Mouse (Mus musculus) urinary bladder, postnatal 4 days (tissue): ENCODE measurements around the gene Tnfrsf13c.

Source experiments
- DNase-seq, 2 experiments: peaks; one replicate each; pipeline ENCODE4 v3.0.0; 2021 to 2022; ENCODE audit warnings: low spot score in 2 of 2

The Tnfrsf13c gene

DNA sequence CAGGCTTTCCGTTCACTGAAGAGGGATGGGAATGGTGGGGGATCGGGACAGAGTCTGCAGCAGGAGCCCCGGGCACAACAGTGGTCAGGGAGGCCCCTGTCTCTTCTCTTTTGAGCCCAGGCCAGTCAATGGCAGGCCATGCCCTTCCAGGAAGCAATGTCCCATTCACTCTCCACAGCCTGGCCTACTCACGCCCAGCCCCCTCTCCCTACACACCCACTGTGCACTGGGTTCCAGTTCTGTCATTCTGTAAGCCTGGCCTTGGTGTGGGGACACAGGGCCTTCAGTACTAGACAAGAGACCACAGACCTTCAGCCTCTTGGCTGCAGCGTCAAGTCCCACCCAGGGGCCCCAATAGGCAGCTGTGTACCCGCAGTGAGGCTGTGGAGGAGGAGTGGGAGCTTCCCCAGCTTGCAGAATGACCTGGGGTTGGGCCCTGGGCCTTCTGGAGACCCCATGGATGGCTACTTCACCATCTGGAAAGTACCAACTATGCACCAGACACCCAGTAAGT, 6.0 kb upstream of the Tnfrsf13c start:
- DNase-seq, result no peak

DNA sequence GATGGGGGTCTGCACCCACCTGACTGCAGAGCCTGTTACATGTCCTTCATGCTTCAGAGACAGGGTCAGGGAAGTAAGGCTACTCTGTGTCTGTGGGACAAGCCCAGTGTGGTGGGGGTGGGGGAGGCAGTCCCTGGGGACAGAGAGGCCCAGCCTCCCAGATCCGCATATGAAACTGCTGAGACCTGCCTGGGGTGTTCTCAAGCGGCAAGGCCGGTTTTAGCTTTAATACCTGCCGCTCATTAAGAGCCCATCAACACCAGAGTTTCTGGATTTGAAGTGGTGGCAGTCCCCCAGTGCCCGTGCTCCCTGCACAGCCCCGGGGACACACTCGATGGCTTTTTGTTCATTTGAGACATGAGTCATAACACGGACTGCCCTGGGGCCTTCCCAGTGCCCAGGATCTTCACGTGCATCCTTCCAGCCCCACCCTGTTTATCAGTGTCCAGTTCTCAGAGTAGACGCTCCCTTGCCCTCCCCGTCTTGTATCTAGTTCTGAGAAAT, 5.4 kb upstream of the Tnfrsf13c start:
- no peak for DNase-seq

DNA sequence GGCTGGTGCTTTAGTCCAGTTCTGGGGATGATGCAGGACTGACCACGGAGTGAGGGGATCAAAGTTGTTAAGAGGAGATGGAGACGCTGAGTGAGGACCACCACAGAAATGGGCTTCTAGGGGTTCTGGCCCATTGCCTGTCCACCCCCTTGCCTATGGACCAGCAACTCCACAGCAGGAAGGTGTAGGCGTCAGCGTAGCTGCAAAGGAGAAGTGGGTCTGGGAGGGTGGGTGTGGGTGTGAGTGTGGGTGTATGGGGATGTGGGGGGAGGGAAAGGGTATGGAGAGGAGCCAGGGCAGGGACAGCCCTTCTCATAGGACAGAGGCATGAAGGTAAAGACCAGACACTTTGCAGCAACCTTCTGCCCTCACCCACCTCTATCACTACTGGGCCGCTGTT, 1.6 kb upstream of the Tnfrsf13c start:
- DNase-seq, result no peak

GRCm38 (mm10) chr15:82224602-82225215, 540 bp upstream of the Tnfrsf13c start:
- DNase-seq, result no peak

- DNase-seq, result no peak
Measured at GRCm38 (mm10) chr15:82223251-82223650, 918 bp downstream of the Tnfrsf13c start.

DNA sequence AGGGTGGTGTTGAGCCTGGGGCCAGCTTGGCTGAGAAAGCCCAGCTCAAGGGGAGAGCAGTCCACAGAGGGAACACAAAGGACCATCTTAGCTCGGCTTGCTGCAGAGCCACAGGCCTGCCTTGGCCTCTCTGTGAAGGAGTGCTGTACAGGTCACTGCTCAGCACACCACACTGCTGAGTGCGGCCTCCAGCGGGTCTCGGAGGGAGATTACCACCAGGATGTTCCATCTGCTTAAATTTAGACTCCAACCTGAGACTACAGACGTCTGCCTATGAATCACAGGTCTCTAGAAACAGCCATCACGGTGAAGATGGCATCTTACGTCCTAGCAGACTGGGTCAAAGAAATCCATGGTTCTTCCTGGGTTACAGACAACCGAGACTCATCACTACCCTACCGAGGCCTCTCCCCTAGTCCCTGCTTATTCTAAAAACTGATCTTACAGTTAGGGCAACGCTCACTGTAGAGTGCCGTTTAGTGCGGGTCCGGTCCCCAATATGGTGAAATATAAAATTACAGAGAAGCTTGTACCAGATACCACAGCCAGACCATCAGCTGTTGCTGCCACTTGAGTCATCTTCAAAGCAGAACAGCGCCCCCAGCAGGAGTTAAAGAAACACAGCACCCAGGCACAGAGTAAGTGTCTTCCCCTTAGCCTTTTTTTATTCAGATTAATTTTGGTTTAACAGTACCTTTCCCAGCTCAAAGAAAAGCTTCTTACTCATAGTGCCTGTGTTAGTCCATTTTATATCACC, 2.9 kb downstream of the Tnfrsf13c start:
- no peak for DNase-seq

DNA sequence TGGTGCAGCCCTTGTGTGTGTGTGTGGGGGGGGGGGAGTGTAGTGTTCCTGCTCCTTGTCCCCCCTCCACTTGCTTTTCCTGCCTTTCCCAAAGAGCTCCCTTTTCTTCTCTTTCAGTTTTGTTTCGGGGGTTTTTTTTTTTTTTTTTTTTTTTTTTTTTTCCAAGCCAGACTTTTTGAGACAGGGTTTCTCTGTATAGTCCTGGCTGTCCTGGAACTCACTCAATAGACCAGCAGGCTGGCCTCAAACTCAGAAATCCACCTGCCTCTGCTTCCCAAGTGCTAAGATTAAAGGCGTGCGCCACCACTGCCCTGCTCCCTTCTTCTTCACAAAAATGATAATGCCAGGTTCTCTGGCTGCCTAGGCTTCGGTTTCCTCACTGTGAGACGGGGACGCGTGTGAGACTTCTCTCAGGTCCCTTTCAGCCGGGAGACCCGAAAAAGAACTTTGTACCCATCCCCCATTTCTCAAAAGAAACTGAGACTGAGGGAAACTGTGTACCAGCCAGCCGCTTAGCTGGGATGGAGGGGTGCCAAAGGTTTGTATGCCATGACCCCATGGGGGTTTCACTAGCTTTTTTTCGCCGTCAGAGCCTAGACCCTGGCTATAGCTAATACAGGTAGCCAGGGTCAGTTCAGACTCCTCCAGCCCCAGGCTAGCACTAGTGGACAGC, 4.0 kb downstream of the Tnfrsf13c start:
- DNase-seq, result no peak

- no peak for DNase-seq
Measured at GRCm38 (mm10) chr15:82218778-82219666, 5.1 kb downstream of the Tnfrsf13c start.

GRCm38 (mm10) chr15:82217980-82218379, 6.2 kb downstream of the Tnfrsf13c start:
- no peak for DNase-seq

- no peak for DNase-seq
Measured at GRCm38 (mm10) chr15:82217039-82217438, 7.1 kb downstream of the Tnfrsf13c start.

DNA sequence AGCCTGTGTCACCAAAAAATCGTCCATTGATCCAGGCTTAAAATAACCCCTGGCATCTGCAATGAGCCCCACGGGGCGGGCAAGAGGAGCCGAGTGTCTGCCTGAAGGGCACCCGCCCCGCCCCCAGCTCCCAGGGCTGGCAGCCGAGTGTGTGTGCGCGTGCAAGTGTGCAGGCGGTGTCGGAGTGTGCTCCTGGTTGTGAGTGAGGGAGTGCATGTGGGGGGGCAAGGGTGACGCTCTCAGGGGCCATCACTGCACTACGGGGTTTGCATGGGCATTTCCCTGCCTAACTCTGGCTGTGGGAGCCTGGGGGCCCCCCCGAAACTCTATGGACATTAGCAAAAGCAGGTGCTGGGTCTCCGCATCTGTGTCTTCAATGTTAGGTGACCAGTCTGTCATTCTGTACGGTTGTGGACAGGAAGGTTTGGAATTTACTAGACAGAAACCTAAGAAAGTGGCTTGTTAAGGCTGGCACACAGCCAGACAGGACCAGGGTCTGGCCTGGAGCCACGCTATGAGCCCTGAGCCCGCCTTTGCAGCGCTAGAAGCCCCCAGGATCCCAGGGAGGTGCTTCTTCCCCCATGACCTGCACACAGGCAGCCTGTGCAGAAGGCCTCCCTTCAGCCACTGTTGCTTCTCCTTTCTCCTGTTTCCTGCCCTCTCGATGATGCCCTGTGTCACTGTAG, 7.9 kb downstream of the Tnfrsf13c start:
- no peak for DNase-seq

GRCm38 (mm10) chr15:82215332-82216046, 8.7 kb downstream of the Tnfrsf13c start:
- no peak for DNase-seq

DNA sequence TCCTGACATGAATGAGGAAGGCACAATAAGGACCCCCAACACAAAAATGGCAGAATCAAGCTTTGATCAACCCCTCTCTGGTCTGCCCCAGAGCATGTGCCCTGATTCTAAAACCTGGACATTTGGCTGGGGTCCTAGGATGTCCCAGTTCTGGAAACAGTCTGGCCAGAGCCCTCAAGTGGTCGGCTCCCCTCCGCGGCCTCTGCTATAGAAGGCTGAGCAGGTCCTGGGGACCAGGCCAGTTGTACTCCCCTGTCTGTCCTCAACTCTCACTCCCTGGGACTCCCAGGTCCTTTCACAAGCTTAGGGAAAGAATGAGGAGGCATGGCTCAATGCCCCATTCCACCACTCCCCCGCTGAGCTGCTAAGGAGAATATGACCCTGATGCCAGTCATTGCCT, 10.9 kb downstream of the Tnfrsf13c start:
- no peak for DNase-seq

- no peak for DNase-seq
Measured at GRCm38 (mm10) chr15:82212752-82213063, 11.5 kb downstream of the Tnfrsf13c start, which contains the start of gene Shisa8. Shisa8 (minus strand) TSS chr15:82212815.

GRCm38 (mm10) chr15:82211911-82212751, 12.0 kb downstream of the Tnfrsf13c start:
- DNase-seq, result no peak

GRCm38 (mm10) chr15:82211281-82211680, 12.9 kb downstream of the Tnfrsf13c start:
- no peak for DNase-seq

DNA sequence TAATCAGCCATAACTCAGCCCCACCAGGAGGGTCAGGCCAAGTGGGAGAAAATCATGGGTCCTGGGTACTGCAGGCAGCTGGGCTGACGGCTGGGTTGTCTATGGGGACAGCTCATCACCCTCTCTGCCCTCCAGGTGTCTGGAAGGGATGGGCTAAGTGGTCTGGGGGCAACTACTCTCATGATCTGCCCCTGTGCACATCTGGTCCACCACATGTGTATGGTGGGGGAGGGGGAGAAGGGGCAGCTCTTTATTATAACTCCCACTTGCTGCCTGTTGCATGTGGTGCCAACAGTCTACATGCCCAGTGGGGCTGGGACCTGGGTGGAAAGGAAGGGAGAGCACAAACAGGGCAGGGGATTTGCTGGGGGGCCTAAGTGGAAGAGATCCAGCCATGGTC, 13.4 kb downstream of the Tnfrsf13c start:
- no peak for DNase-seq

DNA sequence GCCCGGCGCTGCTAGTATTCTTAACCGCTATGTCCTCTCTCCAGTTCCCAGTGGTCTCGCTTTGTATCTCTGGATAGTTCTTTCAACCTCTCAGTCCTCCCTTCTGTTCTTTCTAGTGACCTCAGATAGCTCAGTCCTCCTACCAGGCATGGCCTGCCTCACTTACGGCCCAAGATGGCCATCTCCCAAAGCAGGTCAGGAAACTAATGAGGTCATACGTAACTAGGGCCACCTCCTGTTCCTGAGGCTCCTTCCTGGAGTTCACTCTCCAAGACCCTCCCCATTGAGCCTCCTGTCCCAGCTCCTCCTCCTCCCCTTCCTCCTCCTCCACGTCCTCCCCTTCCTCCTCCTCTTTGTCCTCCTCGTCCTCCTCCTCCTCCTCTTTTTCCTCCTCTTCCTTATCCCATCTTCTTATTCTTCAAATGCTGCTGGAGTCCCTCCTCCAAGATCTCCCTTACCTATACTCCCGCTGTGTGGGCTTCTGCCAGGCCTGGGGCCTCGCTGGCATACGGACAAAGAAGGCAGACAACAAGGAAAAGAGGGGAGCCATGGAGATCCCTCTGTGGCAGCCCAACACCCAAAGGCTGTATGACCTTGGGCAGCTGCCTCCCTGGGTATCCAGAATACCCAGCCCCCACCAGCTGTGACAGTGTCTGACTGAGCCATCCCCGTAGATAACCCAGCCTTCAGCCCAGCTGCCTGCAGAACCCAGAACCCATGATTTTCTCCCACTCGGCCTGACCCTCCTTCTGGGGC, 14.7 kb downstream of the Tnfrsf13c start:
- no peak for DNase-seq

- no peak for DNase-seq
Measured at GRCm38 (mm10) chr15:82208307-82208706, 15.9 kb downstream of the Tnfrsf13c start.
